Mouse (Mus musculus) thymus, adult 2 months (tissue): ENCODE results near the gene Rabepk. TPM values are rescaled to one million over a fixed set of nuclear protein-coding genes. Genes with fewer than 3 reads are reported as not detected.
"Not testable (repeated sequence)": the region's sequence is repeated elsewhere in the genome, so short reads cannot be mapped to it uniquely, and the experiment has no call there.

Experiments
- DNase-seq: peaks from one replicate; pipeline ENCODE4 v3.0.0; 2021
- H3K27ac ChIP-seq: fragments of 200-500 bp; 2 replicates; pipeline ENCODE4 v1.5.1; 2012; ENCODE audit warnings: low read length, control low read depth; ENCODE audit not compliant: control insufficient read depth, insufficient read depth
- H3K27me3 ChIP-seq: fragments of 200-500 bp; 2 replicates; pipeline ENCODE4 v1.6.1; 2012; ENCODE audit warnings: mild to moderate bottlenecking, low read length, moderate library complexity, mixed read lengths; ENCODE audit not compliant: control insufficient read depth, insufficient read depth
- H3K36me3 ChIP-seq: fragments of 200-500 bp; 2 replicates; pipeline ENCODE4 v1.6.1; 2012; ENCODE audit warnings: mild to moderate bottlenecking, low read length, moderate library complexity; ENCODE audit not compliant: control insufficient read depth, insufficient read depth
- H3K4me1 ChIP-seq: fragments of 200-500 bp; replicated peaks from 2 replicates; pipeline ENCODE4 v1.6.1; 2012; ENCODE audit warnings: low read length; ENCODE audit not compliant: control insufficient read depth, insufficient read depth
- H3K4me3 ChIP-seq: fragments of 200-500 bp; 2 replicates; pipeline ENCODE4 v1.5.1; 2012; ENCODE audit warnings: mild to moderate bottlenecking, low read length, control low read depth, moderate library complexity; ENCODE audit not compliant: control insufficient read depth, insufficient read depth
- CTCF ChIP-seq: fragments of 200-500 bp; IDR thresholded peaks from 2 replicates; pipeline ENCODE4 v1.5.1; 2012; ENCODE audit warnings: mild to moderate bottlenecking, control low read depth, low read length, moderate library complexity, borderline replicate concordance; ENCODE audit not compliant: control insufficient read depth, poor library complexity, insufficient read depth; ENCODE audit errors: extremely low read depth
- POLR2A ChIP-seq: fragments of 200-500 bp; IDR thresholded peaks from 2 replicates; pipeline ENCODE4 v1.6.1; 2012; ENCODE audit warnings: mild to moderate bottlenecking, low read length, control low read depth, moderate library complexity; ENCODE audit not compliant: control insufficient read depth, poor library complexity, insufficient read depth; ENCODE audit errors: extremely low read depth
- WGBS: fragments of 180-500 bp; shearing (Covaris S2); methylation state at CpG from one replicate; pipeline ENCODE4 v1.1.7; 2018; 5-methylcytosine and 5-hydroxymethylcytosine counted together
- polyA plus RNA-seq: library from polyadenylated mRNA; depleted of rRNA; stranded (reverse); fragments of >200 nt; gene quantifications from 2 replicates; pipeline ENCODE4 v1.2.3, GENCODE M21; 2012; rRNA removed

The Rabepk gene
- 27.2 and 31.1 TPM in 2 replicates for polyA plus RNA-seq

DNA sequence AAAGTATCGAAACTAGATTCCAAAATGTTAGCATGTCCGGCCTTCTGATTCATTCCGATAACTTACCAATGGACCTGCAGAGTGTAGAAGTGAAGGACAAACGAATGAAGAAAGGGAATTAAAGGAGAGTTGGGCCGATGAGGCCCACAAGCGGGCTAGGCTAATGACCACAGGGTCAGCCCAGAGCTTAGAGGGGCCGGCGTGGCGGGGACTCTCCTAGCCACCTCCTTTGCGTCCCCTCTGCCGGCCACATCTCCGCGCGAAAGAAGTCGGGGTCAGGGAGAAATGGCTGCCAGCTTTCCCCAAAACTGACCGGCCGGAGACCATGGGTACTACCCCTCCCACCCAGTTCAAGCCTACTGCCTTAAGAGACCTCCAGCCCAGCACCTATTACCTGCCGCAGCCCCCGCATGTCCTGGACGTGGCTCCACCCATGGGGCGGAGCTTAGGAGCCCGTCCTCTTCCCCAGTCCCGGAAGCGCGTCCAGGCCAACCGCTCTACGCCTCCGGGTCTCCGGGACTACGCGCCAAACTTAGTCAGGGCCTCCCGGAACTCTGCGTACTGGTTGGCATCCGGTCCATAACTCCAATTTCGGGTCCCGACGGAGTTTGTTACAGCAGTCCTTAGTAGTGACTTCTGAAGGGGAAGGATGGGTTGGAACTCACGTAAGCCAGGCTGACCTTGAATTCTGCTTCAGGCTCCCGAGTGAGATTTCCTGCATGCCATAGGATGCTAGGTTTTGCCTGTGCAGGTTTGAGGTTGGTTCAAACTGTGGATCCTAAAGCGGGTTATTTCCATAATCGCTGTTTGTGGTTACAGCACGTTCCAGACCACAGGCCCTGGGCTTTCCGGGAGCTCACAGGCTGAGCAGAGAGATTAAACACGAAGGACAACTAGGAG is at the start of gene Rabepk:
Rabepk (minus strand) TSS at position 556 of the 900 bp plus-strand sequence.
- Histone ChIP-seq H3K27me3 (no peaks in the 10 kb centered on the region), H3K36me3 (no peaks in the 10 kb centered on the region), H3K27ac (peak within 1 kb of the TSS; percentile 60), H3K4me3 (peak within 1 kb of the TSS; percentile 64), H3K4me1 (peaks cover 10% of the 10 kb centered on the region)
- TF ChIP-seq POLR2A = peak; percentile 61
- no peak for TF ChIP-seq CTCF
- WGBS = 1% methylated on average over 44 of the region's 44 CpGs
- DNase-seq = peak; percentile 91

DNA sequence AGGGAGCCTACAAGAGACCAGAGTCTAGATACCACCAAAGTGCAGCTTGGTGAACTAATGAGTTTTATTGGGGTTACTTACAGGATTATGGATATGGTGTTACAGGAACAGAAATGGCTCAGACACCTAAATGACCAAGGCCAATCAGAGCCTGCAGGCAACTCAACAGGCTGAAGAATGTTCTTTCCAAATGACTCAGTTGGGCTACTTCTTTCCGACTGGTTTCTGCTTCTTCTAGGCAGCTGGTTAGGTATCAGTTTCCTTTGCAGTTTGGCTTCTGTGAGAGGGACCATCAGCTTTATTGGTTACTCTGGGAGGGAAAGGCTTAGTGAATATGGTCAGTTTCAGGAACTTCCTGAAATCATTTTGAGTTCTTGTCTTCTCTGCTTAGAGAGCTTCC is 48.0 kb upstream of the Rabepk start:
- no peak overlapping the region for H3K27ac ChIP-seq
- H3K4me1 ChIP-seq = no peaks in the 10 kb centered on the region
- H3K4me3 ChIP-seq = no peak overlapping the region
- DNase-seq = no peak
- TF ChIP-seq POLR2A (no peak), CTCF (no peak)
- peaks cover 12% of the 10 kb centered on the region for H3K36me3 ChIP-seq
- 100% methylated on average over 1 of the region's 1 CpGs for WGBS
- H3K27me3 ChIP-seq = no peaks in the 10 kb centered on the region

DNA sequence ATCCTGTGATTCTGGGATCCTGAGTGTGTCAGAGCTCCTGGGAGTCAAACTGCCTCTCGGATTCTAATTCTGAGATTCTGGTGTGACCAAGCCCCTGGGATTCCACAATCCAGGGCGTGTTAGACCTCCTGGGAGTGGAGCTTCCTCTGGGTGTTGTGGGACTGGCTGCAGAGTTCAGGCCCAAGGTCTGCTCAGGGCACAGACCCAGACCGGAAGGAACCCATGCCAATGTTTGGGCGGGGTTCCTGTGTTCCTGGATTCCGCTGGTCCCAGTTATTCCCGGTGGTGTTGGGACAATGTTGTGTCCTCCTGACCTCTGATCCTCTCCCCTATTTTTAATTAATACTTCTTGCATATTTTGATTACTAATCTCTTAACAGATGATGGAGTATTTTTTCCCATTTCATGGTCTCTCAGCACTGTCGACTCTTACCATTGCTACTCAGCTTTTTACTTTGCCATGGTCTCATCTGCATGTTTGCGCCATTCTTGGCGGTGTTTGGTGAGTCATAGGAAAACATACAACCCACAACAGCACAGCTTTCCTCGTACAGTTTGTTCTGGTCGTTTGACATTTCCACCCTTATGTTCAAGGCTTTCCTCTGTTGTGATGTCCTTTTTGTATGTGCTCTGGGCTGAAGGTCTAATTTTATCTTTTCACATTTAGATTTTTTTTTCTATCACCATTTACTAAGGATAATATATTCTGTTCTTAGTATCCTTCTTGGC is 43.7 kb upstream of the Rabepk start:
- no peak for DNase-seq
- Histone ChIP-seq H3K4me3 (no peak overlapping the region), H3K4me1 (no peaks in the 10 kb centered on the region), H3K27me3 (no peaks in the 10 kb centered on the region), H3K36me3 (no peaks in the 10 kb centered on the region), H3K27ac (no peak overlapping the region)
- 82% methylated on average over 11 of the region's 11 CpGs for WGBS
- TF ChIP-seq POLR2A (no peak), CTCF (no peak)

DNA sequence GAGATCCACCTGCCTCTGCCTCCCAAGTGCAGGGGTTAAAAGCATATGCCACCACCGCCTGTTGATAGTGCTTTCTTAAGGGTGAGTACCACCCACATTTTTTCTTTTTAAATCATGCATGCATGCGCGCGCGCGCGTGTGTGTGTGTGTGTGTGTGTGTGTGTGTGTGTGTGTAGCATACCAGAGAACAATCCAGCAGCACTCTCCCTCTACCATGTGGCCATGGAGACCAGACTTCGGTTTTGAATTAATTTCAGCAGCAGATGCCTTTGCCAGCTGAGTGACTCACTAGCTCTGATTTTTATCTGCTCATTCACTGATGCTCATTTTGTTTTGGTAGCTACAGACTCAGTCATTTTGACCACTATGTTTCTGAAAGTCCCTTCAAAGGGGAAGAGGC is 42.0 kb upstream of the Rabepk start:
- no peak for TF ChIP-seq POLR2A
- no peak for TF ChIP-seq CTCF
- no peak for DNase-seq
- Histone ChIP-seq H3K4me3 (no peak overlapping the region), H3K27me3 (no peaks in the 10 kb centered on the region), H3K4me1 (no peaks in the 10 kb centered on the region), H3K36me3 (no peaks in the 10 kb centered on the region), H3K27ac (no peak overlapping the region)
- 91% methylated on average over 8 of the region's 8 CpGs for WGBS

DNA sequence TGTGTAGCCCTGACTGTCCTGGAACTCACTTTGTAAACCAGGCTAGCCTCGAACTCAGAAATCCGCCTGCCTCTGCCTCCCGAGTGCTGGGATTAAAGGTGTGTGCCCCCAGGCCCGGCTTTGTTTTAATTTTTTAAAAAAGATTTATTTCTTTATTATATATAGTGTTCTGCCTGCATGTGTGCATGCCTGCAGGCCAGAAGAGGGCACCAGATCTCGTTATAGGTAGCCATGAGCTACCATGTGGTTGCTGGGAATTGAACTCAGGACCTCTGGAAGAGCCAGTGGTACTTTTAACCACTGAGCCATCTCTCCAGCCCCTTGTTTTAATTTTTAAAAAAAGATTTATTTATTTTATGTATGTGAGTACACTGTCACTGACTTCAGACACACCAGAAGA is 40.4 kb upstream of the Rabepk start:
- 81% methylated on average over 5 of the region's 5 CpGs for WGBS
- not testable (repeated sequence) for DNase-seq, H3K27ac ChIP-seq, H3K36me3 ChIP-seq, H3K4me1 ChIP-seq, H3K4me3 ChIP-seq, H3K27me3 ChIP-seq

DNA sequence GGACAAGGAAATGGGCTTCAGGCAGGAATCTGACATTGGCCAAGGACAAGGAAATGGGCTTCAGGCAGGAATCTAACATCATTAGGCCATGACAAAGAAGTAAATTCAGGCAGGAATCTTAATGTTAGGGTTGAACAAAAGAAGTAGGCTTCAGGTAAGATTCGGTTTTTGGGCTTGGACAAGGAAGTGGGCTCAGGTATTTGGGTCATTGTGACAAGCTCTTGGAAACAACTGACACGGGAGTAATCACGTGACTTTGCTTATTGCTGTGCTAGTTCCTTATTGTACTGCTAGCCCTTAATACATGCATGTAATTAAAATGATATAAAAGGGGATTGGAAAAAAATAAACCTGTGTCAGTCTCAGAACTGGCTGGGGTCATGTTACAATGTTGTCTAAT is 36.0 kb upstream of the Rabepk start:
- TF ChIP-seq POLR2A (no peak), CTCF (no peak)
- no peaks in the 10 kb centered on the region for H3K4me1 ChIP-seq
- DNase-seq = no peak
- H3K36me3 ChIP-seq = no peaks in the 10 kb centered on the region
- H3K27ac ChIP-seq = no peak overlapping the region
- H3K4me3 ChIP-seq = no peak overlapping the region
- H3K27me3 ChIP-seq = no peaks in the 10 kb centered on the region
- 84% methylated on average over 3 of the region's 3 CpGs for WGBS
